Mouse (Mus musculus) lung, postnatal 0 days (tissue): ENCODE data around the gene Mnat1. TPM values are rescaled to one million over a fixed set of nuclear protein-coding genes. Genes with fewer than 3 reads are reported as not detected.

Source experiments
- ATAC-seq: fragments of 200-750 bp; cut with Nextera tagmentation; 2 replicates; pipeline ENCODE4 v1.8.0; 2017; ENCODE audit warnings: moderate library complexity
- DNase-seq: peaks from one replicate; pipeline ENCODE4 v3.0.0-alpha.2; 2016; ENCODE audit warnings: low spot score
- H3K27ac ChIP-seq: fragments of 300-500 bp; sonication (generic); 2 replicates; pipeline ENCODE4 v1.5.1; 2014; ENCODE audit warnings: antibody characterized with exemption, mild to moderate bottlenecking, low read length, mixed read lengths
- H3K27me3 ChIP-seq: fragments of 300-500 bp; sonication (generic); replicated peaks from 2 replicates; pipeline ENCODE4 v1.6.1; 2014; ENCODE audit warnings: low read length, mixed read lengths; ENCODE audit not compliant: insufficient read depth
- H3K36me3 ChIP-seq: fragments of 300-500 bp; sonication (generic); 2 replicates; pipeline ENCODE4 v1.6.1; 2014; ENCODE audit warnings: low read length, mixed read lengths; ENCODE audit not compliant: insufficient read depth
- H3K4me1 ChIP-seq: fragments of 300-500 bp; sonication (generic); 2 replicates; pipeline ENCODE4 v1.6.1; 2014; ENCODE audit warnings: antibody characterized with exemption, low read depth, low read length, mixed read lengths; ENCODE audit not compliant: insufficient read depth
- H3K4me2 ChIP-seq: fragments of 300-500 bp; sonication (generic); replicated peaks from 2 replicates; pipeline ENCODE4 v1.6.1; 2014; ENCODE audit warnings: low read depth, mild to moderate bottlenecking, low read length, moderate library complexity, mixed read lengths
- H3K4me3 ChIP-seq: fragments of 300-500 bp; sonication (generic); 2 replicates; pipeline ENCODE4 v1.5.1; 2014; ENCODE audit warnings: low read depth, low read length
- H3K9ac ChIP-seq: fragments of 300-500 bp; sonication (generic); replicated peaks from 2 replicates; pipeline ENCODE4 v1.6.1; 2014; ENCODE audit warnings: low read depth, mild to moderate bottlenecking
- H3K9me3 ChIP-seq: fragments of 300-500 bp; sonication (generic); 2 replicates; pipeline ENCODE4 v1.6.1; 2016; ENCODE audit warnings: low read length, mixed read lengths
- CTCF ChIP-seq: IDR thresholded peaks from 2 replicates; pipeline ENCODE4 v1.5.1; 2016; ENCODE audit warnings: antibody characterized with exemption, mild to moderate bottlenecking
- EP300 ChIP-seq: IDR thresholded peaks from 2 replicates; pipeline ENCODE4 v1.6.1; 2016; ENCODE audit warnings: antibody characterized with exemption, mild to moderate bottlenecking, control low read depth
- WGBS: fragments of 180-500 bp; shearing (Covaris S2); extraction: QIAGEN DNeasy Blood & Tissue Kit; methylation state at CpG from one replicate; pipeline ENCODE4 v1.1.7; 2014; 5-methylcytosine and 5-hydroxymethylcytosine counted together
- polyA plus RNA-seq: library from polyadenylated mRNA; unstranded; fragments of >200 nt; fragmentation: Nextera tagmentation; extraction: Ambion mirVana; gene quantifications from 2 replicates; pipeline ENCODE4 v1.2.1, GENCODE M21; 2015

The Mnat1 gene
- polyA plus RNA-seq, 1 experiment from 2014 or later: 25.8 TPM

- Histone ChIP-seq H3K27me3 (no peaks in the 10 kb centered on the region), H3K9ac (no peak overlapping the region), H3K27ac (no peak overlapping the region; the same call in 1 of the 2 replicates), H3K9me3 (no peaks in the 10 kb centered on the region), H3K36me3 (no peaks in the 10 kb centered on the region), H3K4me2 (no peak overlapping the region), H3K4me3 (no peak overlapping the region), H3K4me1 (0 out of 2 replicates have a peak, but pooled peaks cover 4% of the 10 kb centered on the region)
- TF ChIP-seq CTCF (no peak), EP300 (no peak)
- DNase-seq: peak; percentile 81
- 41% methylated on average over 3 of the region's 3 CpGs for WGBS
- ATAC-seq: peak; percentile 56
Observed at GRCm38 (mm10) chr12:73201587-73201986, 78.1 kb downstream of the Mnat1 start.

- H3K4me3 ChIP-seq: no peak overlapping the region
- 50% methylated on average over 11 of the region's 11 CpGs for WGBS
- DNase-seq: peak; percentile 94
Observed at GRCm38 (mm10) chr12:73205710-73206649, 82.5 kb downstream of the Mnat1 start.

GRCm38 (mm10) chr12:73207008-73207407 lies 83.5 kb downstream of the Mnat1 start:
- Histone ChIP-seq H3K9ac (no peak overlapping the region), H3K9me3 (no peaks in the 10 kb centered on the region), H3K27me3 (no peaks in the 10 kb centered on the region), H3K36me3 (no peaks in the 10 kb centered on the region), H3K4me2 (no peak overlapping the region), H3K4me1 (0 out of 2 replicates have a peak, but pooled peaks cover 4% of the 10 kb centered on the region), H3K4me3 (no peak overlapping the region), H3K27ac (peak overlapping the region; percentile 52)
- no peak for TF ChIP-seq CTCF
- no peak for ATAC-seq
- 55% methylated on average over 4 of the region's 4 CpGs for WGBS
- no peak for DNase-seq

More at GRCm38 (mm10) chr12:73205710-73206649, 82.5 kb downstream of the Mnat1 start:
- Histone ChIP-seq H3K36me3 (no peaks in the 10 kb centered on the region), H3K9ac (no peak overlapping the region), H3K9me3 (no peaks in the 10 kb centered on the region), H3K27me3 (no peaks in the 10 kb centered on the region), H3K4me2 (peak overlapping the region; percentile 5; the same call in 1 of the 2 replicates), H3K4me1 (0 out of 2 replicates have a peak, but pooled peaks cover 4% of the 10 kb centered on the region), H3K27ac (peak overlapping the region; percentile 52; the same call in 1 of the 2 replicates)
- TF ChIP-seq CTCF (no peak), EP300 (peak; percentile 84)
- peak; percentile 92 for ATAC-seq

- 61% methylated on average over 1 of the region's 1 CpGs for WGBS
- no peaks in the 10 kb centered on the region for H3K27me3 ChIP-seq
- DNase-seq (peak; percentile 13), ATAC-seq (no peak)
- 0 out of 2 replicates have a peak, but pooled peaks cover 4% of the 10 kb centered on the region for H3K4me1 ChIP-seq
- H3K4me3 ChIP-seq: no peak overlapping the region
- TF ChIP-seq CTCF (no peak), EP300 (no peak)
- no peaks in the 10 kb centered on the region for H3K36me3 ChIP-seq
- H3K4me2 ChIP-seq: no peak overlapping the region
- H3K9me3 ChIP-seq: no peaks in the 10 kb centered on the region
- H3K27ac ChIP-seq: no peak overlapping the region
- no peak overlapping the region for H3K9ac ChIP-seq
Observed at GRCm38 (mm10) chr12:73207461-73207860, 83.9 kb downstream of the Mnat1 start.

GRCm38 (mm10) chr12:73208518-73208917 lies 85.0 kb downstream of the Mnat1 start:
- Histone ChIP-seq H3K27me3 (no peaks in the 10 kb centered on the region), H3K27ac (no peak overlapping the region), H3K36me3 (no peaks in the 10 kb centered on the region), H3K9me3 (no peaks in the 10 kb centered on the region), H3K4me3 (no peak overlapping the region), H3K4me2 (no peak overlapping the region), H3K4me1 (0 out of 2 replicates have a peak, but pooled peaks cover 4% of the 10 kb centered on the region), H3K9ac (no peak overlapping the region)
- ATAC-seq (no peak), DNase-seq (no peak)
- TF ChIP-seq EP300 (no peak), CTCF (no peak)
- 97% methylated on average over 4 of the region's 4 CpGs for WGBS

- Histone ChIP-seq H3K9me3 (no peaks in the 10 kb centered on the region), H3K4me3 (no peak overlapping the region), H3K27me3 (no peaks in the 10 kb centered on the region), H3K4me2 (no peak overlapping the region), H3K36me3 (no peaks in the 10 kb centered on the region), H3K9ac (no peak overlapping the region), H3K4me1 (0 out of 2 replicates have a peak, but pooled peaks cover 4% of the 10 kb centered on the region), H3K27ac (no peak overlapping the region)
- TF ChIP-seq CTCF (no peak), EP300 (peak; percentile 63)
- ATAC-seq (peak; percentile 30), DNase-seq (peak; percentile 80)
- WGBS: 42% methylated on average over 1 of the region's 1 CpGs
Observed at GRCm38 (mm10) chr12:73209117-73209516, 85.6 kb downstream of the Mnat1 start.
